Comparison of ENCODE assay signal across 25 mouse cellular contexts in genomic region chr2:173966111-173966510, GRCm38 (mm10).
A peak's percentile ranks its signal among the peaks of the same experiment; 100 is the strongest.
DNase-seq lines count a peak whose midpoint lies in the region; ATAC-seq and TF ChIP-seq lines count a peak whose summit lies in the region.
"Had no signal": no experiment of that assay in that cellular context is flagged by ENCODE, and none has a peak within 500 bp of the region (broad histone marks: within the 10 kb centered on the region; RNA-seq: fewer than 3 reads in every experiment).

No protein-coding gene starts in this region.

- 66% methylated on average over 5 of the region's 5 CpGs for WGBS in forebrain, embryonic 10.5 days
- WGBS in forebrain, embryonic 11.5 days, result 74% methylated on average over 5 of the region's 5 CpGs
- WGBS in midbrain, embryonic 14.5 days, result 60% methylated on average over 5 of the region's 5 CpGs
- 61% methylated on average over 5 of the region's 5 CpGs for WGBS in midbrain, embryonic 15.5 days
- 73% methylated on average over 5 of the region's 5 CpGs for WGBS in limb, embryonic 10.5 days
- 70% methylated on average over 5 of the region's 5 CpGs for WGBS in stomach, postnatal 0 days

- H3K4me2 ChIP-seq in forebrain, embryonic 11.5 days (ENCODE audit: low read depth, low read length, severe bottlenecking), result no peak overlapping the region
- no peak overlapping the region for H3K4me2 ChIP-seq in midbrain, embryonic 14.5 days (ENCODE audit: low read length)
- no peak overlapping the region for H3K4me2 ChIP-seq in midbrain, embryonic 15.5 days
- no peak overlapping the region for H3K4me2 ChIP-seq in stomach, postnatal 0 days (replicated peaks; ENCODE audit: low read depth)
- H3K4me2 ChIP-seq: heart, embryonic 15.5 days; hindbrain, embryonic 15.5 days; kidney, embryonic 15.5 days; midbrain, embryonic 11.5 days; neural tube, embryonic 13.5 days had no signal

- ATAC-seq in forebrain, embryonic 11.5 days (replicated peaks; ENCODE audit: low FRiP score), result no peak
- ATAC-seq in midbrain, embryonic 14.5 days (ENCODE audit: low FRiP score, low TSS enrichment), result no peak
- ATAC-seq in midbrain, embryonic 15.5 days (replicated peaks), result no peak
- no peak for ATAC-seq in stomach, postnatal 0 days (ENCODE audit: low FRiP score, low TSS enrichment)
- ATAC-seq: forebrain, postnatal 0 days; intestine, embryonic 16.5 days; lung, postnatal 0 days had no signal

- no peaks in the 10 kb centered on the region for H3K27me3 ChIP-seq in forebrain, embryonic 10.5 days (ENCODE audit: poor library complexity, severe bottlenecking)
- no peaks in the 10 kb centered on the region for H3K27me3 ChIP-seq in forebrain, embryonic 11.5 days (ENCODE audit: control insufficient read depth, insufficient read depth, low read length)
- no peaks in the 10 kb centered on the region for H3K27me3 ChIP-seq in midbrain, embryonic 14.5 days (ENCODE audit: control insufficient read depth, insufficient read depth, low read length)
- no peaks in the 10 kb centered on the region for H3K27me3 ChIP-seq in midbrain, embryonic 15.5 days (replicated peaks)
- H3K27me3 ChIP-seq in limb, embryonic 10.5 days (ENCODE audit: low read depth, poor library complexity, severe bottlenecking), result no peaks in the 10 kb centered on the region
- no peaks in the 10 kb centered on the region for H3K27me3 ChIP-seq in stomach, postnatal 0 days (ENCODE audit: control insufficient read depth, insufficient read depth, low read length)
- H3K27me3 ChIP-seq: heart, embryonic 15.5 days; hindbrain, embryonic 15.5 days; kidney, embryonic 15.5 days; neural tube, embryonic 13.5 days had no signal

- TF ChIP-seq EP300 in stomach, postnatal 0 days (optimal IDR thresholded peaks at IDR 0.05), result no peak

- no peaks in the 10 kb centered on the region for H3K36me3 ChIP-seq in forebrain, embryonic 10.5 days (replicated peaks)
- H3K36me3 ChIP-seq in forebrain, embryonic 11.5 days (ENCODE audit: control insufficient read depth, insufficient read depth, low read length), result no peaks in the 10 kb centered on the region
- H3K36me3 ChIP-seq in midbrain, embryonic 14.5 days (ENCODE audit: control insufficient read depth, insufficient read depth, low read length), result no peaks in the 10 kb centered on the region
- H3K36me3 ChIP-seq in midbrain, embryonic 15.5 days (replicated peaks), result no peaks in the 10 kb centered on the region
- H3K36me3 ChIP-seq in limb, embryonic 10.5 days, result no peaks in the 10 kb centered on the region
- H3K36me3 ChIP-seq in stomach, postnatal 0 days (ENCODE audit: control insufficient read depth, insufficient read depth, low read length), result no peaks in the 10 kb centered on the region
- H3K36me3 ChIP-seq: heart, embryonic 15.5 days; hindbrain, embryonic 15.5 days; kidney, embryonic 15.5 days; neural tube, embryonic 13.5 days had no signal

- no peak overlapping the region for H3K27ac ChIP-seq in forebrain, embryonic 10.5 days
- no peak overlapping the region for H3K27ac ChIP-seq in forebrain, embryonic 11.5 days (ENCODE audit: low read depth, low read length)
- H3K27ac ChIP-seq in midbrain, embryonic 14.5 days (replicated peaks; ENCODE audit: low read depth, low read length), result no peak overlapping the region
- H3K27ac ChIP-seq in midbrain, embryonic 15.5 days, result no peak overlapping the region
- H3K27ac ChIP-seq in limb, embryonic 10.5 days, result no peak overlapping the region; the same call in 1 of the 2 replicates
- no peak overlapping the region for H3K27ac ChIP-seq in stomach, postnatal 0 days (replicated peaks)
- H3K27ac ChIP-seq: heart, embryonic 15.5 days; hindbrain, embryonic 15.5 days; kidney, embryonic 15.5 days; macrophage; neural tube, embryonic 13.5 days had no signal

- DNase-seq in forebrain, embryonic 10.5 days (ENCODE audit: extremely low spot score, low spot score), result peak; percentile 12
- DNase-seq in forebrain, embryonic 11.5 days (ENCODE audit: low spot score), result no peak
- peak; percentile 14 for DNase-seq in midbrain, embryonic 14.5 days
- peak; percentile 32 for DNase-seq in limb, embryonic 10.5 days (ENCODE audit: low spot score)
- peak; percentile 8 for DNase-seq in stomach, postnatal 0 days (ENCODE audit: low spot score)
- DNase-seq in testis, postnatal 14 days (ENCODE audit: low spot score), result no peak
- DNase-seq: adrenal gland, postnatal 10 days; cerebellum, adult 8-10 months; cerebellum, postnatal 36 days; embryo, embryonic 11 days; forebrain, postnatal 0 days; gastrocnemius, postnatal 36 days; heart, postnatal 36 days; kidney, postnatal 36 days; spleen, adult 18-20 months; thymus, postnatal 25 days had no signal

- no peak overlapping the region for H3K4me3 ChIP-seq in forebrain, embryonic 10.5 days
- no peak overlapping the region for H3K4me3 ChIP-seq in forebrain, embryonic 11.5 days (ENCODE audit: low read depth, low read length)
- H3K4me3 ChIP-seq in midbrain, embryonic 14.5 days (replicated peaks; ENCODE audit: low read depth, low read length), result no peak overlapping the region
- H3K4me3 ChIP-seq in midbrain, embryonic 15.5 days, result no peak overlapping the region
- no peak overlapping the region for H3K4me3 ChIP-seq in limb, embryonic 10.5 days
- H3K4me3 ChIP-seq in stomach, postnatal 0 days (ENCODE audit: low read depth, low read length), result no peak overlapping the region
- H3K4me3 ChIP-seq: heart, embryonic 15.5 days; hindbrain, embryonic 15.5 days; kidney, embryonic 15.5 days; neural tube, embryonic 13.5 days had no signal

- no peak overlapping the region for H3K9ac ChIP-seq in forebrain, embryonic 11.5 days (ENCODE audit: low read length)
- H3K9ac ChIP-seq in midbrain, embryonic 14.5 days (replicated peaks; ENCODE audit: low read length), result no peak overlapping the region
- H3K9ac ChIP-seq in midbrain, embryonic 15.5 days, result no peak overlapping the region
- no peak overlapping the region for H3K9ac ChIP-seq in stomach, postnatal 0 days (ENCODE audit: low read length)
- H3K9ac ChIP-seq: forebrain, postnatal 0 days; heart, embryonic 15.5 days; hindbrain, embryonic 15.5 days; kidney, embryonic 15.5 days; neural tube, embryonic 13.5 days had no signal

- no peak for TF ChIP-seq CTCF in stomach, postnatal 0 days (IDR thresholded peaks at IDR 0.05; ENCODE audit: low read depth)

- no peaks in the 10 kb centered on the region for H3K9me3 ChIP-seq in forebrain, embryonic 10.5 days
- H3K9me3 ChIP-seq in forebrain, embryonic 11.5 days (ENCODE audit: control insufficient read depth, low read length), result no peaks in the 10 kb centered on the region
- no peaks in the 10 kb centered on the region for H3K9me3 ChIP-seq in midbrain, embryonic 14.5 days (ENCODE audit: control insufficient read depth, low read length)
- H3K9me3 ChIP-seq in midbrain, embryonic 15.5 days, result no peaks in the 10 kb centered on the region
- no peaks in the 10 kb centered on the region for H3K9me3 ChIP-seq in limb, embryonic 10.5 days (replicated peaks)
- H3K9me3 ChIP-seq in stomach, postnatal 0 days (ENCODE audit: control insufficient read depth, low read length), result no peaks in the 10 kb centered on the region
- H3K9me3 ChIP-seq: heart, embryonic 15.5 days; hindbrain, embryonic 15.5 days; kidney, embryonic 15.5 days had no signal

- peaks cover 3% of the 10 kb centered on the region; the same call in 1 of the 2 replicates for H3K4me1 ChIP-seq in forebrain, embryonic 10.5 days
- H3K4me1 ChIP-seq in forebrain, embryonic 11.5 days (replicated peaks; ENCODE audit: control insufficient read depth, insufficient read depth, low read length), result no peaks in the 10 kb centered on the region
- H3K4me1 ChIP-seq in midbrain, embryonic 14.5 days (ENCODE audit: control insufficient read depth, insufficient read depth, low read length), result no peaks in the 10 kb centered on the region
- H3K4me1 ChIP-seq in midbrain, embryonic 15.5 days, result no peaks in the 10 kb centered on the region
- H3K4me1 ChIP-seq in limb, embryonic 10.5 days, result peaks cover 9% of the 10 kb centered on the region
- no peaks in the 10 kb centered on the region for H3K4me1 ChIP-seq in stomach, postnatal 0 days (replicated peaks; ENCODE audit: control insufficient read depth, insufficient read depth)
- H3K4me1 ChIP-seq: heart, embryonic 15.5 days; hindbrain, embryonic 15.5 days; kidney, embryonic 15.5 days; neural tube, embryonic 13.5 days had no signal

Comparison
In these comparisons a context has a peak if more than half of its experiments do, and no peak if none do; other contexts are left out.
1. DNase-seq: peak in forebrain, embryonic 10.5 days (single experiment), midbrain, embryonic 14.5 days (single experiment), limb, embryonic 10.5 days (single experiment) and stomach, postnatal 0 days (single experiment); none in forebrain, embryonic 11.5 days (single experiment) and testis, postnatal 14 days (single experiment).